Mouse (Mus musculus) T-cell, adult 2 months (primary cell): ENCODE measurements at regions not wholly inside any gene's neighbourhood (a gene's known extent, or its start where the extent isn't known, plus 50 kb on each side); places are given as distances from the start of the nearest gene placed in this dataset.

Experiments used
- DNase-seq: peaks from one replicate; pipeline ENCODE4 v3.0.0; 2022; ENCODE audit warnings: low spot score

- no peak for DNase-seq
Observed at GRCm38 (mm10) chr10:117896911-117897643, 51.2 kb upstream of the Rap1b start.

DNA sequence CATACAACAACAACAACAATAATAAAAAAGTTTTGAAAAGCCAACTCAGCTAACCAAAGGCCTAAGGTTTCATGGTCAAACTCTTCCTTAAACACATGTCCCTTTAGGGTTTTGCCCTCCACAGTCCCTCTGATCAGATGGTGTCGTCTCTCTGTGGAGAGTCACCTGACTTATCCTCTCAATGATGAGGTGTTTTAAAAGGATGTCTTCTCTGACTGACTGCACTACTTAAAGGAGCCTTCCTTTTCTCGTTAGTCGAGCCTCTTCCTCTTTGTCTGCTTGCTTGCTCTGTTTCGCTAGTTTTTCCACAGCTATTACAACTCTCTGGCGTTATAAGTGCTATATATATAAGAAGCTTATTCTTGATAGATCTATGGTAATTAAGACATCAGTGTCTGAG, 51.9 kb upstream of the Rap1b start:
- no peak for DNase-seq

DNA sequence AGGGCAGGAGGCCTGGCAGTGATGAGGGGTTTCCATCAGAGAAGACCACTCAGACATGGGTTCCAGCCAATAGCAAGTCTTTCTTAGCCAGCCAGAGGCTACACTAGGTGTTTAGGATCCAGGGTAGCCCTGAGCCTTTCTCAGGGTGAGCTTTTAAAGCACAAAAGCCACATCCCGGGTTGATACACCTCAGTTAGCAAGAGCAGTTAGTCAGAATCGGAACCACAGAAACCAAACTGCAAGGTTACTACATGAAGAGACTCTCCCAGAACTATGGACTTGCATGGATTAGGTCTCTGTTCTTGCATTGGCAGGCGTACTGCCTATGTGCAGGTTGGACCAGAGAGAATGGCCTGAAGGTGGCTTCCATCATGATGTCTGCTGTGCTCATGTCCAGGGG, 52.6 kb upstream of the Rap1b start:
- peak; percentile 43 for DNase-seq

GRCm38 (mm10) chr10:117899410-117899935, 53.6 kb upstream of the Rap1b start:
- no peak for DNase-seq

DNA sequence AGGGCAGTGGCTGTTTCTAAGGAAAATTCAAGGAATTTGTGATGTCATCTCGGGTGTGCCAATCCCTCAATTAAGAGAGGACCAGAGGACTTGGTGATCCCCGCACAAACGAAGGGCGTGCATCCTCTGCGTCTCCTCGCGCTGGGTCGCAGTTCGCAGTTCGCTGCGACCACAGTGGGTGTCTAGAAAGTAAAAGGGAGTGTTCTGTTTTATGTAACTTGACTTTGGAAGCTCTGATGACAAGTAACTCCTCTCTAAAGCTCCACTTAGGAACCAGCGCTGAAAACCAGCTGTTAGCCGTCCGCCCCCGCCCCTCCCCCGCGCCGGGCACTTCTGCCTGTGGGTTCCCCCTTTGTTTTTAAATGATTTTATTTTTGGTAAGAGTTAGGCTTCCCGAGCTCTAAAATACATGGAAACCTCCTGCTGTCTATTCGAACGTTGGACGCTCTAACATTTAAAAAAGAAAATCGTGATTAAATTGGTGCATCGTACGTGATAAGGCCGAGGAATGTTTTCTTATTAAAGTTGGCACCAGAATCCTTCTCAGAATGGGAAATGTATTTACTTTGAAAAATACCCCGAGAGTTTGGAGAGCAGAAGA, 59.9 kb upstream of the Rap1b start:
- DNase-seq = peak; percentile 43

GRCm38 (mm10) chr10:117906267-117906811, 60.5 kb upstream of the Rap1b start:
- peak; percentile 86 for DNase-seq

GRCm38 (mm10) chr10:117908079-117908675, 62.3 kb upstream of the Rap1b start:
- no peak for DNase-seq

- no peak for DNase-seq
Observed at GRCm38 (mm10) chr10:117909155-117909554, 63.3 kb upstream of the Rap1b start.

DNA sequence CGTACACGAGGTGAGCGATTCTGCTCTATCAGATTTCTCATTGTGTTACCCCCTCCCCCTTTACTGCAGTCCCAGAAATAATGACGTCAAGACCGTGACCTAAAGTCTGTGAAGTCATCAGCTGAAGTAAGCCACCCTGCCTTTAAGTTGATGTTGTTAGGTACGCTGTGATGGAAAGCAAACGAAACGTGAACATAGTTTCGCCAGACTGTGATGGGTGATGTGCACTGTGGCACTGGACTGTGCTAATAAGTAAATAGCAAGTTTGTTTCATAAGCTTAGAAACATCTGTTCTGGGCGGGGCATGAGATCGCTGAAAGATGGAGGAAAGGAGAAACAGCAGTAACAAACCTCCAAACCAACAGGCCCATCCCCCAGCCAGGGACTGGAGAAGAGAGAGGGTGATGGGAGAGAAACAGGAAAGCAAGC, 64.0 kb upstream of the Rap1b start:
- DNase-seq = no peak

DNA sequence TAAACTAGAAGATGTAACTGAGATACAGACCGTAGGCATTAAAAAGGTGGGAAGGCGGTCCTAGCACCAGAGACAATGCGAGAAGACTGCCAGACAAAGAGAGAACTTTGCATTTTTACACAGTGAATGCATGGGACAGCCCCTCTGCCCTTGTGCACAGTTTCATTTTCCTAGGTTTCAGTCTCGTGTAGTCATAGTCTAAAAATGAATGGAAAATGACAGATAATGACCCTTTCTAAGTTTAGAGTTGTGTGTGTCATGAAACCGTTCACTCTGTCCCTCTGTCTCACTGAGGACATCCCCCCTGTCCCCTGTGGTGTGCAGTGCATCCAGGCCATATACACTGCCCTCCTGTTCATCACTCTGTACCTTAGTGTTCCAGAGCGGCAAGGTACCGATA, 64.6 kb upstream of the Rap1b start:
- no peak for DNase-seq

GRCm38 (mm10) chr10:117915011-117915735, 69.3 kb upstream of the Rap1b start:
- no peak for DNase-seq

DNA sequence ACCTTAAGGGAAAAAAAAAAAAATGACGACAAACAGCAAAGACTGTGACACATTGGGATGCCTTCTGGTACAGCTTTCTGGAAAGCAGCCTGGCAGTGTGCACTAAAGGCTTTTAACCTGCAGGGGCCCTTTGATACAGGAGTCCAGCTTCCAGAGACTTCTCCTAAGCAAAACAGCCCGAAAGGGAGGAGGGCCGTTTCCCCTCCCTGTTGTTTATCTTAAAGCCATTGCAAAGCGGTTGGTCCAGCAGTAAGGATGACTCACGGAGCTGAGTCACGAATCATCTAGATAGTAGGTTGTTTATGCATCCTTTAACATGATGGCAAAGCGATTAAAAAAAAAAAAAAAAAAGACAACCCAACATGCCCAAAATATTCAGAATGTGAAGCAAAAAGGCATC, 70.4 kb upstream of the Rap1b start:
- DNase-seq = no peak

DNA sequence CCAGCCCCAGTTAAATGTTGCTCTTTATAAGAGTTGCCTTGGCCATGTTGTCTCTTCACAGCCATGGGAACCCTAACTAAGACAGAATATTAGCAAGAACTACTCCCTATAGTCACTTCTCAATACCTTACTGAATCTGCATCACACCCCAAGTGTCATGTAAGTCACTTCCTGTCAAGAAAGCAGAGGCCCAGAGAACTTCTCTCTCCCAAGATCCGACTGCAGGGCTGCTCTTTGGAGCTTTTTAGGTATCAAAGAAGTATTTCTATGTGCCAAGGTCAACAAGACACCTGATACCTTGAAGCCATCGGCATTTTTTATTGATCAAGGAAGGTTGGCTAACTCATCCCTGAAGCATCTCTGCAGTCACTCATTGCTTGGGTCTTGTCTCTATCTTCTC, 72.0 kb upstream of the Rap1b start:
- peak; percentile 33 for DNase-seq

GRCm38 (mm10) chr10:117918616-117919015, 72.8 kb upstream of the Rap1b start:
- DNase-seq = peak; percentile 84

- peak; percentile 59 for DNase-seq
Observed at GRCm38 (mm10) chr10:117919186-117919941, 73.5 kb upstream of the Rap1b start.

GRCm38 (mm10) chr10:117925186-117925585, 79.4 kb upstream of the Rap1b start:
- no peak for DNase-seq

DNA sequence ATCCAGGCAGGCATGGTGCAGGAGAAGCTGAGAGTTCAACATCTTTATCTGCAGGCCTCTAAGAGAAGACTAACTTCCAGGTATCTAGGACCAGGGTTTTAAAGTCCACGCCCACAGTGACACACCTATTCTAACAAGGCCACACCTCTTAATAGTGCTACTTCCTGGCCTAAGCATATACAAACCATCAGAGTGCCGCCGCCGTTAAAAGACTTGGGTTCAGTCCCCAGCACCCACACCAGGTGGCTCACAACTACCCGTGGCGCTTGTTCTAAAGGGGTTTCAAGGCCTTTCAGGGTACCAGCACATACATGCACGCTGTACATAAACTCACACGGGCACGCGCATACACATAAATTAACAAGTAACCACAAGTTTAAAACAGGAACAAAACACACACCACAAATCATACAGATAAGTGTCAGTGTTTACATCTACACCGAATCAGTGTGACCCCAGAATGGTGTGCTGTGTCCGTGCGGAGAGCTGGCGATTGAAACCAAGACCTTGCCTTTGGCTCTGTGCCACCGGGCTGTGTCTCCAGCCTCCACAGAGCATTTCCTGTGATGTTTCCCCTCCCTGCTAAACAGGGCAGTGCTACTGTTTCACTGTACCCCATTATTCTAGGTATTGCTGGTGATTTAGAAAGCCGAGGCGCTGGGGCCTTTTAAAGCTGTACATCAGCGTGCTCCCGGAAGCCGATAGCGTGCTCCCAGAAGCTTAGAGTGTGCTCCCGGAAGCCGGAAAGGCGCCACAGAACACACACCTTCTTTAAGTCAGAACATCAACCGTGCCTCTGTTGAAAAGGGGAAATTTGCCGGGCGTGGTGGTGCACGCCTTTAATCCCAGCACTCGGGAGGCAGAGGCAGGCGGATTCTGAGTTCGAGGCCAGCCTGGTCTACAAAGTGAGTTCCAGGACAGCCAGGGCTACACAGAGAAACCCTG, 80.0 kb upstream of the Rap1b start:
- DNase-seq = peak; percentile 61

- no peak for DNase-seq
Observed at GRCm38 (mm10) chr10:117928998-117929397, 83.2 kb upstream of the Rap1b start.

- no peak for DNase-seq
Observed at GRCm38 (mm10) chr10:117934797-117935196, 89.0 kb upstream of the Rap1b start.

DNA sequence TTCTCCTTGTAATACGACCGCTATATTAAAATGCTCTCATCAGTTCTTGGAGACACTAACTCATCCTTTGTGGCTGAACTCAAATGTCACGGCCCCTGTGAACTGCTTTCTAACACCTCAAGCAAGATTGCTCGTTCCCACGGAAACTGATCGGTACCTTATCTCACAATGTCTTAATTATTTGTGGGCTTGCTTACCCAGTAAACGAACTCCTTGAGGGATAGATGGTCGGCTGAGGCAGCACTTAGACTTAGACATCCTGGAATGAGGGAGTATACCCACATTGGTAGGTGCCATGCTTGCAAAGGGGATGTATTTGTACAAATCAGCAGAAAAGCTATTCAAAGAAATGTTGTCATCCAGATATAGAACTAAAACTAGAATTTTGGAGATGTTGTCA, 92.9 kb upstream of the Rap1b start:
- no peak for DNase-seq
